Mouse (Mus musculus): Measurements from ENCODE around the gene Med12.

DNA sequence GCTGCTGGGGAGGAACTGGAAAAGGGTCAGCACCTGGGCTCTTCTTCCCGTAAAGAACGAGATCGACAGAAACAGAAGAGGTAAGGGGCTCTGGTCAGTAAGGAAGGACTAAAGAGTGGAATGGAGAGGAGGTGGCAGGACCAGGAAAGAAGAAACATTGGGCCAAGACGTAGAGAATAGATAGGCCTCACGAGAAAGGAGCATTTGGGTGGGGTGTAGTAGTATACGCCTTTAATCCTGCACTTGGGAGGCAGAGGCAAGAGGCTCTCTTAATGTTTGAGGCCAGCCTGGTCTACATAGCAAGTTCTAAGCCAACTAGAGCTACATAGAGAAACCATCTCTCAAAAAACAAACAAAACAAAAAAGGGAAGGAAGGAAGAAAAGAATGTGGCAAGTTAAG is 14.6 kb downstream of the Med12 start:
- TF ChIP-seq CTCF (IDR thresholded peaks at IDR 0.05; ENCODE audit: control insufficient read depth, insufficient read depth, insufficient replicate concordance, low read depth, low read length) = no peak
- TF ChIP-seq POLR2A (IDR thresholded peaks at IDR 0.05; ENCODE audit: control insufficient read depth, low read depth, low read length) = no peak

Data from testis, adult 2 months (tissue).